Mouse (Mus musculus) gastrocnemius, adult 8-10 months (tissue): ENCODE results near the gene Tars. TPM values are rescaled to one million over a fixed set of nuclear protein-coding genes. Genes with fewer than 3 reads are reported as not detected.

ENCODE experiments used
- DNase-seq, 2 experiments: peaks; one replicate each; pipeline ENCODE4 v3.0.0; 2022; ENCODE audit warnings: low spot score in 2 of 2
- total RNA-seq, 4 experiments: library from RNA; stranded (reverse); gene quantifications; 2 replicates each; pipeline ENCODE4 v1.2.4; 2022

Tars gene
- 10 to 100 TPM; 26.8 to 38.4 (median 35.0) TPM for total RNA-seq

- DNase-seq = peak; percentile 96 to 99
These were observed at the start of gene Tars for GRCm38 (mm10) chr15:11399356-11400067. Tars (minus strand) TSS chr15:11399665.

GRCm38 (mm10) chr15:11437361-11437760, 37.9 kb upstream of the Tars start:
- peak; percentile 3 to 14 for DNase-seq

GRCm38 (mm10) chr15:11436709-11437280, 37.3 kb upstream of the Tars start:
- peak in 1 of 2 experiments; percentile 8 for DNase-seq

- DNase-seq = no peak
These were observed 27.4 kb upstream of the Tars start for GRCm38 (mm10) chr15:11426899-11427298.

GRCm38 (mm10) chr15:11413484-11413883, 14.0 kb upstream of the Tars start:
- no peak for DNase-seq

GRCm38 (mm10) chr15:11412542-11412941, 13.1 kb upstream of the Tars start:
- DNase-seq = no peak

- no peak for DNase-seq
These were observed 12.4 kb upstream of the Tars start for GRCm38 (mm10) chr15:11411846-11412245.

GRCm38 (mm10) chr15:11408155-11408826, 8.8 kb upstream of the Tars start:
- no peak for DNase-seq

GRCm38 (mm10) chr15:11407381-11407780, 7.9 kb upstream of the Tars start:
- DNase-seq = peak in 1 of 2 experiments; percentile 18

GRCm38 (mm10) chr15:11406769-11407168, 7.3 kb upstream of the Tars start:
- DNase-seq = no peak

- DNase-seq = no peak
These were observed 652 bp downstream of the Tars start for GRCm38 (mm10) chr15:11398676-11399350.

GRCm38 (mm10) chr15:11396421-11396820, 3.0 kb downstream of the Tars start:
- no peak for DNase-seq

- DNase-seq = no peak
These were observed 6.6 kb downstream of the Tars start for GRCm38 (mm10) chr15:11392903-11393302.

GRCm38 (mm10) chr15:11383796-11384195, 15.7 kb downstream of the Tars start:
- no peak for DNase-seq

GRCm38 (mm10) chr15:11382585-11382984, 16.9 kb downstream of the Tars start:
- DNase-seq = no peak

GRCm38 (mm10) chr15:11380616-11381015, 18.8 kb downstream of the Tars start:
- DNase-seq = no peak

- no peak for DNase-seq
These were observed 19.4 kb downstream of the Tars start for GRCm38 (mm10) chr15:11380087-11380530.

GRCm38 (mm10) chr15:11379431-11380086, 19.9 kb downstream of the Tars start:
- DNase-seq = no peak

- no peak for DNase-seq
These were observed 28.9 kb downstream of the Tars start for GRCm38 (mm10) chr15:11370477-11371085.

- DNase-seq = no peak
These were observed 29.9 kb downstream of the Tars start for GRCm38 (mm10) chr15:11369572-11369971.

- no peak for DNase-seq
These were observed 34.7 kb downstream of the Tars start for GRCm38 (mm10) chr15:11364795-11365194.
